Mouse (Mus musculus) lung, embryonic 15.5 days (tissue): ENCODE results near the gene Zp3. TPM values are rescaled to one million over a fixed set of nuclear protein-coding genes. Genes with fewer than 3 reads are reported as not detected.

ENCODE experiments used
- ATAC-seq: fragments of 200-750 bp; cut with Nextera tagmentation; 2 replicates; pipeline ENCODE4 v1.8.0; 2017; ENCODE audit warnings: moderate number of reproducible peaks, borderline replicate concordance; ENCODE audit not compliant: low FRiP score, low TSS enrichment; ENCODE audit errors: extremely low read depth
- H3K27ac ChIP-seq: fragments of 300-500 bp; sonication (generic); 2 replicates; pipeline ENCODE4 v1.5.1; 2015; ENCODE audit warnings: moderate library complexity, mild to moderate bottlenecking, inconsistent platforms
- H3K27me3 ChIP-seq: fragments of 300-500 bp; sonication (generic); 2 replicates; pipeline ENCODE4 v1.6.1; 2015; ENCODE audit warnings: inconsistent platforms
- H3K36me3 ChIP-seq: fragments of 300-500 bp; sonication (generic); 2 replicates; pipeline ENCODE4 v1.6.1; 2015; ENCODE audit warnings: inconsistent platforms
- H3K4me1 ChIP-seq: fragments of 300-500 bp; sonication (generic); 2 replicates; pipeline ENCODE4 v1.6.1; 2015; ENCODE audit warnings: inconsistent platforms
- H3K4me2 ChIP-seq: fragments of 300-500 bp; sonication (generic); 2 replicates; pipeline ENCODE4 v1.6.1; 2015; ENCODE audit warnings: inconsistent platforms, mild to moderate bottlenecking, moderate library complexity
- H3K4me3 ChIP-seq: fragments of 300-500 bp; sonication (generic); 2 replicates; pipeline ENCODE4 v1.5.1; 2015; ENCODE audit warnings: mild to moderate bottlenecking, inconsistent platforms
- H3K9ac ChIP-seq: fragments of 300-500 bp; sonication (generic); 2 replicates; pipeline ENCODE4 v1.6.1; 2015; ENCODE audit warnings: inconsistent platforms
- H3K9me3 ChIP-seq: fragments of 300-500 bp; sonication (generic); 2 replicates; pipeline ENCODE4 v1.6.1; 2016; ENCODE audit warnings: inconsistent platforms
- WGBS: fragments of 180-500 bp; shearing (Covaris S2); methylation state at CpG from one replicate; pipeline ENCODE4 v1.1.7; 2015; 5-methylcytosine and 5-hydroxymethylcytosine counted together
- polyA plus RNA-seq: library from polyadenylated mRNA; unstranded; fragments of >200 nt; fragmentation: Nextera tagmentation; extraction: Ambion mirVana; gene quantifications from 2 replicates; pipeline ENCODE4 v1.2.1, GENCODE M21; 2015

The Zp3 gene
- polyA plus RNA-seq, 1 experiment from 2014 or later, result not detected

DNA sequence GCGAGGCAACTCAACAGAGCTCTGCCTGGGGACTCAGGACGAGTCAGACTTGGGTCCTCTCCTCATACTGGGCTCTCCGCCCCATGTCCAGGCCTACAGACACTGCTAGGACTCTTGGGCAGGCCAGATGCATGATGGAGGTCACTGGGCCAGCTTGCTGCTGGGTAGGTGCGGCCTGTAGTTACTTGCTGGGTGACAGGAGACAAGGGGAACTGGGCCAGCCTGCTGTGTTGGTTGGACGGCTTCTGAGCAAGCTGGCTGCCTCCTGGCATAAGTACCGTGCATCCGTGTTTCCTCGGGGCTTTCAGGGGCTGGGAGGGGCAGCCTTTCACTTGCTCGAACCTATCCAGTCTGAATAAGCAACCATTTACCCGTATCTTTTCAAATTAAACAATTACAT, 35.7 kb downstream of the Zp3 start:
- peaks cover 22% of the 10 kb centered on the region for H3K36me3 ChIP-seq
- H3K4me2 ChIP-seq, result no peak overlapping the region
- 0 out of 2 replicates have a peak, but pooled peaks have one; percentile 13 for ATAC-seq
- no peak overlapping the region for H3K9ac ChIP-seq
- H3K4me1 ChIP-seq, result peaks cover 22% of the 10 kb centered on the region
- H3K27me3 ChIP-seq, result no peaks in the 10 kb centered on the region
- peak overlapping the region; percentile 67 for H3K27ac ChIP-seq
- no peak overlapping the region for H3K4me3 ChIP-seq
- no peaks in the 10 kb centered on the region for H3K9me3 ChIP-seq
- 59% methylated on average over 10 of the region's 10 CpGs for WGBS

DNA sequence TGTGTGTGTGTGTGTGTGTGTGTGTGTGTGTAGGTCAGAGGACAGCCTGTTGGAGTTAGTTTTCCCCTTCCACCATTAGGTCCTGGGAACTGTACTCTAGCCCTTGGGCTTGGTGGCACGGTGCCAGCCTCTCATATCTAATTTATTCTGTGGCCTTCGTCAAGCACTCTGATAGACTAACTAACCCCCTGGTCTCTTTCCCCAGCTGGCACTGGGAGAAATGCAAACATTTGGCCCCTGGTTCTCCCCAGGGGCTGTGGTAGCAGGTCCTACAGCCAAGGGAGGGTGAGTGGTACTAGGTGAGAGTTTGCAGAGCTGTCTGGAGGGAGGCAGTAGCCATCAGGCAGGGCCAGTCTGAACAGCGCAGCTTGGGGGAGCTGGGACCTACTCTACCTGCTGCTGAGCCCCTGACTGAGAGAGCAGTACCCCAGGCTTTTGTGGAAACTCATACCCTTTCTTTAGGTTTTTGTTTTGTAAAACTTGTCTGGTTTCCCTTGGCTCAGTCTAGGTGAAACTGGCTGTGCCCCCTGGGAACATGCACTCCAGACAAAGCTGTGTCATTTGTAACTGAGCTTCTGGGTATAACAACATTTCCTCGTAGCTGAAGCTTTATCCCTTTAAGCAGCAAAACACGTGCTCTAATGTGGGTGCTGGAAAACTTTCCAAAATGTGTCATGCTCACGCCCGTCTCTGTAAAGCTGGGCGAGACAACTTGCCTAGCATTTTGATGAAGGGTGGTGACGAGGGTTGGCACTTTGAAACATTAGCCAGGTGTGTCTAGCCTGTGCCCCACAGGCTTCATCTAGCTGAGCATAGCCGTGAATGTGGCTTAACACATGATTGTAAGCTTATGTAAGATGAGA, 36.3 kb downstream of the Zp3 start:
- Histone ChIP-seq H3K27ac (peak overlapping the region; percentile 67), H3K9ac (no peak overlapping the region), H3K9me3 (no peaks in the 10 kb centered on the region), H3K4me2 (no peak overlapping the region), H3K4me3 (no peak overlapping the region), H3K4me1 (peaks cover 22% of the 10 kb centered on the region), H3K27me3 (no peaks in the 10 kb centered on the region), H3K36me3 (peaks cover 18% of the 10 kb centered on the region)
- peak; percentile 40; the same call in 1 of the 2 replicates for ATAC-seq
- WGBS, result 63% methylated on average over 10 of the region's 10 CpGs

DNA sequence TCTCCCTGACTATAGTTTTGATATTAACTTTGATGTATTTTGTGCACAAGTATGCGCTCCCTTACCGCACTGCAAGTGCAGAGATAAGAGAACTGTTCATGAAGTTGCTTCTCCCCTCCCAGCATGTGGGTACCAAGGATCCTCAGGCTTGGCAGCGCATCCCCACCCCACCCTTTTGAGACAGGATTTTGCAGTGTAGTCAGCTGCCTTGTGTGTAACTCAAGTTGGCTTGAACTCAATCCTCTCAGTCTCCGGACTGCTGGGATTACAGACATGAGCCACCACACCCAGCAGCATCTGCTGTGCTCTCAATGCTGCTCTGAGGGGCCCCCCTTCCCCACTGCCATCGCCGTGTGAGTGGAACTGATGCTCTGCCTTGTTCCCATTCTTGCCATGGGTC, 37.4 kb downstream of the Zp3 start:
- WGBS, result 75% methylated on average over 6 of the region's 6 CpGs

DNA sequence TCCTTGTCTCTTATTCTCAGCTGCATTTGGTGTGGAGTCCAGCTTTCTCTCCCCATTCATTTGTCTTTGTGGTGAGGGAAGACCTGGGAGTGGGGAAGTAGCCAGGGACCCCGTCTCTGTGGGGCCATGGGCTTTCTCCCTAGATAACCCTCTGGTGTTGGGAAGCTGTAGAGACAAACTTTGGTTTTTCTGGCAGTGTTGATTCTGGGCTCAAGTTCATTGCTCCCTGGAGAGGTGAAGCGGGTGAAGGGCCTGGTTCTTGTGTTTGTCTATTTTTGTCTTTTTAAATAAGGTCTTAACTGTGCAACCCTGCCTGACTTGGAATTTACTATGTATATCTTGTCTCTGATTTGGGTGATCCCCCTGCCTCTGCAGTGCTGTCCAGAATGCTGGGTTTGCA, 38.8 kb downstream of the Zp3 start:
- Histone ChIP-seq H3K27me3 (no peaks in the 10 kb centered on the region), H3K9ac (no peak overlapping the region), H3K4me1 (peaks cover 22% of the 10 kb centered on the region), H3K4me2 (no peak overlapping the region), H3K4me3 (no peak overlapping the region), H3K9me3 (no peaks in the 10 kb centered on the region), H3K36me3 (peaks cover 4% of the 10 kb centered on the region; the same call in 1 of the 2 replicates), H3K27ac (no peak overlapping the region)
- WGBS, result 66% methylated on average over 2 of the region's 2 CpGs
- ATAC-seq, result no peak

More for the DNA sequence above, 37.4 kb downstream of the Zp3 start:
- Histone ChIP-seq H3K4me3 (no peak overlapping the region), H3K9me3 (no peaks in the 10 kb centered on the region), H3K4me2 (no peak overlapping the region), H3K36me3 (peaks cover 9% of the 10 kb centered on the region), H3K4me1 (peaks cover 22% of the 10 kb centered on the region), H3K27me3 (no peaks in the 10 kb centered on the region), H3K9ac (no peak overlapping the region), H3K27ac (0 out of 2 replicates have a peak overlapping the region, but pooled peaks have one; percentile 16)
- ATAC-seq, result no peak

DNA sequence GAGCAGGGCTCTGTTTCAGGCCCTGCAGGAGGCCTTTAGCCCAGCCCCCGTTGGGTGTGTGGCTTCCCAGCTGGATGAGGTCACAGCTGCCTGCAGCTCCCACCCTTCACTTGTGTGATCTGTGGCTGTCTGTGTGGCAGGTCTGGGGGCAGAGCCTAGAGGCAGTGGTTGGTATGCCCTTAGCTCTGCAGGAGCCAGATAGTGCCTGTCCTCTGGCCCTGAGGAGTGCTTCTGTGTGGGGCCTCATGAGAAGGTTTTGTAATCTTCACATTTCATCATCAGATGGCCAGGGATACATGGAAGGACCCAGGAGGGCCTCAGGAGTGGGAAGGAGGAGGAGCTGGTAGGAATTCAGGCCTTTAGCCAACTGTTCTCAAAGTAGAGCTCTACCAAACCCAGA, 40.0 kb downstream of the Zp3 start:
- no peak overlapping the region for H3K27ac ChIP-seq
- H3K4me2 ChIP-seq, result no peak overlapping the region
- no peaks in the 10 kb centered on the region for H3K27me3 ChIP-seq
- H3K4me1 ChIP-seq, result peaks cover 22% of the 10 kb centered on the region
- no peak for ATAC-seq
- H3K4me3 ChIP-seq, result no peak overlapping the region
- no peak overlapping the region for H3K9ac ChIP-seq
- 27% methylated on average over 1 of the region's 1 CpGs for WGBS
- peaks cover 4% of the 10 kb centered on the region; the same call in 1 of the 2 replicates for H3K36me3 ChIP-seq
- H3K9me3 ChIP-seq, result no peaks in the 10 kb centered on the region

DNA sequence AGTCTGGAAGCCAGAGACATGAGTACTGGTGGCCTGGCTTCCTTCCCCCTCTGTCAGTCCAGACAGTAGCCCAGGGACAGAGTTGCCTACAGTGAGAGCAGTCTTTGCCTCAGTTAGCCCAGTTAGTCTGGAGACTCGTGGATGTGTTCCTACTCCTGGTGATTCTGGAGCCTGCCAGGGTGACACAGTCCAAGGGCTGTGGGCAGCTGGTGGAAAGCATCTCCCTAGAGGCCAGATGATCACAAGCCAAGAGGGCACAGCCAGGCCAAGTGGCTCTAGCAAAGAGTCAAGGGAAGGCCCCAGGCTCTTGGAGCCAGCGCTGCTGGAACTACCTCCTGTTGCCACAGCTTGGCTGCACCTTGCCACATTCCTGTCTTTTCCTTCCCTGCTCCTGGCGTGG, 45.8 kb downstream of the Zp3 start:
- ATAC-seq, result no peak
- no peak overlapping the region for H3K4me3 ChIP-seq
- H3K36me3 ChIP-seq, result peaks cover 32% of the 10 kb centered on the region
- no peaks in the 10 kb centered on the region for H3K27me3 ChIP-seq
- H3K9ac ChIP-seq, result no peak overlapping the region
- no peak overlapping the region for H3K4me2 ChIP-seq
- H3K9me3 ChIP-seq, result no peaks in the 10 kb centered on the region
- H3K4me1 ChIP-seq, result 0 out of 2 replicates have a peak, but pooled peaks cover 4% of the 10 kb centered on the region
- WGBS, result 83% methylated on average over 3 of the region's 3 CpGs
- no peak overlapping the region for H3K27ac ChIP-seq

DNA sequence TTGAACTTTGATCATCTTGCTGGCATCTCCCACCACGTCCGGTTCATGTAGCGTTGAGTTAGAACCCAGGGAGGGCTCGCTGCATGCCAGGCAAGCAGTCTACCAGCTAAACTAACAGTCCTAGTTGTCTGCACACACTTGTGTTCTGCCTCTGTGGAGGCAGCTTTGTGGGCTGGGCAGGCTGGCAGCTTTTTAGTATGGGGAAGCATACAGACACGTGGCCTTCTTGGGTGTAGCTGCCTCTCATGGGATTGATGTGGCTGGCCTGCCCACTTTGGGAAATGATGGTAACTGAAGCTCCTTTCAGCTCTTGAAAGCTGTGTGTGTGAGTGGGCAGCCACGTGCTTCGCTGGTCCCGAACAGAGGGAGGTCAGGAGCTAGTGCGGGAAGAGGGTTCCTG, 47.0 kb downstream of the Zp3 start:
- no peak overlapping the region for H3K4me3 ChIP-seq
- 88% methylated on average over 9 of the region's 9 CpGs for WGBS
- H3K27ac ChIP-seq, result no peak overlapping the region
- no peaks in the 10 kb centered on the region for H3K9me3 ChIP-seq
- H3K27me3 ChIP-seq, result no peaks in the 10 kb centered on the region
- H3K36me3 ChIP-seq, result peaks cover 39% of the 10 kb centered on the region
- no peak for ATAC-seq
- no peak overlapping the region for H3K9ac ChIP-seq
- H3K4me2 ChIP-seq, result no peak overlapping the region
- 0 out of 2 replicates have a peak, but pooled peaks cover 4% of the 10 kb centered on the region for H3K4me1 ChIP-seq

DNA sequence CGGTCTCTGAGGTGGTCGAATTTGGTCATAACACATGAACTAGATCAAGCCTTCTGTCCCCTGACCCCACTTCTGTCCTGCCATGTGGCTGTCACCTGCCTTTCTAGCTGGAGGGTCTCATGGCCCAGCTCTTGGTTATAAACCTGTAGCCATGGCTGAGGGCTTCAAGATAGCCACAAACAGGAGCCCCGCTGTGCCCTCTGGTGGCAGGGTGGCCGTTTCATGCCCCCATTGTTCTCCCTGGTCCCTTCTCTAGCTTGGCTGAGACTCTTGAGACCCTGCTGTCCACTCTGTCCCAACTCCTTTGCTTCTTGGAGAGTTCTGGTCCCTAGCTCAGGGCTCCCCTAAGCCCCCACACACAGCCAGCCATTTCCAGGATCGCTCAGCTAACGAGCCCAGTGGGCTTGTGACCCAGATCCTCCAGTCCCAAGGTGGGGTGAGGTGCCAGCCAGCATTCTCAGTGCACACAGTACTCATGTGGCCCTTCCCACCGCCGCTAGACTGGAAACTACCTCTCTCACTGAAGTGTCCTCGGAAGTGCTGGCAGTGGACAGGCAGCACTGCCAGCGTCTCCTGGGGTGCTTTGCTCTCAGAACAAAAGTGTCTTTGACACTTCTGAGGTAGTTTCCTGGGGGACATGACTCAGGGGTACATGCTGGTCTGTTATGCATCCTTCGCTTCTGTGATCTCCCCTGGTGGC, 47.9 kb downstream of the Zp3 start:
- no peak for ATAC-seq
- H3K9me3 ChIP-seq, result no peaks in the 10 kb centered on the region
- no peak overlapping the region for H3K9ac ChIP-seq
- H3K36me3 ChIP-seq, result peaks cover 44% of the 10 kb centered on the region
- H3K4me3 ChIP-seq, result no peak overlapping the region
- peak overlapping the region; percentile 31; the same call in 1 of the 2 replicates for H3K27ac ChIP-seq
- 0 out of 2 replicates have a peak, but pooled peaks cover 4% of the 10 kb centered on the region for H3K4me1 ChIP-seq
- 74% methylated on average over 11 of the region's 11 CpGs for WGBS
- H3K4me2 ChIP-seq, result no peak overlapping the region
- H3K27me3 ChIP-seq, result no peaks in the 10 kb centered on the region

DNA sequence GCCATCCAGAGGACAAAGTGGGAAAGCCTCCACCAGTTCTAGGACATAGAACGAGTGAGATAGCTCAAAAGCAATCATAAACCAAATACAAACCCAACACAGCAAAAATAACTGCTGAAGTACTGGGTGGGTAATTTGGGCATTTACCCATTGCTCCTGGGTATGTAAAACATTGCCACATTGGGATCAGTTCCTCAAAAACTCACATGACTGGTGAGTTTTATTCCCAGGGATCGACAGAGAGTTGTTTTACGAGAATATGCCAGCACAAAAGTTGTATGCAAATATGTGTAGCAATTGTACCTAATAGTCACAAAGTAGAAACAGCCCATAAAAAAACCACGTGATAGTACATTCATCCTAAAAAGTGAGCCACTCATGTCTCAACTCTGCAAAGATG, 55.0 kb downstream of the Zp3 start:
- no peak for ATAC-seq
- Histone ChIP-seq H3K4me3 (no peak overlapping the region), H3K9me3 (no peaks in the 10 kb centered on the region), H3K4me1 (no peaks in the 10 kb centered on the region), H3K27ac (no peak overlapping the region), H3K27me3 (no peaks in the 10 kb centered on the region), H3K9ac (no peak overlapping the region), H3K4me2 (no peak overlapping the region), H3K36me3 (peaks cover 22% of the 10 kb centered on the region; the same call in 1 of the 2 replicates)
- 77% methylated on average over 4 of the region's 4 CpGs for WGBS

DNA sequence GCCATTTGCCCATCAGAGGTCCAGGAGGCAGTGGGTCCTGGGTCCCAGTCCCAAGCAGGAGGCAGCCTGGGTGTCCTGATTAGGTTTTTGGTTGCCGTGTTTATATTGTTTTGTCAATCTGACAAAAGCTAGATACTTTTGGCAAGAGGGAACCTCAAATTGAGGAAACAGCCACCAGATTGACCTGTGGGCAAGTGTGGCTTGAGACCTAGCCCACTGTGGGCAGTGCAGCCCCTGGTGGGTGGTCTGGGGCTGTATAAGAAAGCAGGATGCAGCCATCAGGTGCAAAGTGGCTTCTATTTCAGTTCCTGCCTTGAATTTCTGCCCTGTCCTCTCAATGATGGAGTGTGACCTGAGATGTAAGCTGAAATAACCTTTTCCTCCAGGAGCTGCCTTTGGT, 55.4 kb downstream of the Zp3 start:
- Histone ChIP-seq H3K4me3 (no peak overlapping the region), H3K9ac (no peak overlapping the region), H3K9me3 (no peaks in the 10 kb centered on the region), H3K4me2 (no peak overlapping the region), H3K36me3 (peaks cover 18% of the 10 kb centered on the region; the same call in 1 of the 2 replicates), H3K27ac (no peak overlapping the region), H3K4me1 (no peaks in the 10 kb centered on the region), H3K27me3 (no peaks in the 10 kb centered on the region)
- ATAC-seq, result no peak
- WGBS, result 79% methylated on average over 1 of the region's 1 CpGs

DNA sequence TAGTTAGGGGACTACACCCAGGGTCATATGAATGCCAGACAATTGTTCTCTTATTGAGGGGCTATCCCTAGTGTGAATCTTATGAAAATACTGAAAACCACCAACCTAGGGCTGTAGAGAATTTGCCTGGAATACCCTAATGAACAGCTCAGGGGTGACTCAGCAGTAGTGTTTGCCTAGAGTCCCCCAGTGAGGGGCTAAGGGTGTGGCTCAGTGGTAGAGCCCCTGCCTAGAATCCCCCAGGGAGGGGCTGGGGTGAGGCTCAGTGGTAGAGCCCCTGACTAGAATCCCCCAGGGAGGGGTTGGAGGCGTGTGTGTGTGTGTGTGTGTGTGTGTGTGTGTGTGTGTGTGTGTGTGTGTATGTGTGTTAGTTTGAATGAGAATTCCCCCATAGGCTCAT, 56.8 kb downstream of the Zp3 start:
- 80% methylated on average over 1 of the region's 1 CpGs for WGBS
- Histone ChIP-seq H3K9me3 (no peaks in the 10 kb centered on the region), H3K36me3 (0 out of 2 replicates have a peak, but pooled peaks cover 6% of the 10 kb centered on the region), H3K4me2 (no peak overlapping the region), H3K27ac (no peak overlapping the region), H3K9ac (no peak overlapping the region), H3K4me1 (no peaks in the 10 kb centered on the region), H3K27me3 (no peaks in the 10 kb centered on the region), H3K4me3 (no peak overlapping the region)
- no peak for ATAC-seq
